Mouse (Mus musculus): ENCODE results near the gene Enox1.

Enox1 gene

GRCm38 (mm10) chr14:77213210-77213609 is 56.6 kb downstream of the Enox1 start:
- H3K27me3 ChIP-seq (ENCODE audit: insufficient read depth, low read length) = peaks cover 5% of the 10 kb centered on the region
- H3K9me3 ChIP-seq (ENCODE audit: low read length) = no peaks in the 10 kb centered on the region
- no peaks in the 10 kb centered on the region for H3K36me3 ChIP-seq (ENCODE audit: insufficient read depth, low read length)
- no peak for TF ChIP-seq POU5F1 (IDR thresholded peaks at IDR 0.05; ENCODE audit: borderline replicate concordance, low read length)
- no peak for TF ChIP-seq NANOG (IDR thresholded peaks at IDR 0.05; ENCODE audit: borderline replicate concordance, low read length)
- TF ChIP-seq CTCF (conservative IDR thresholded peaks at IDR 0.05; ENCODE audit: low read length) = no peak
- H3K4me3 ChIP-seq (replicated peaks; ENCODE audit: low read length) = no peak overlapping the region
- H3K4me1 ChIP-seq (replicated peaks; ENCODE audit: low read depth, low read length) = no peaks in the 10 kb centered on the region

- TF ChIP-seq CTCF (conservative IDR thresholded peaks at IDR 0.05; ENCODE audit: low read length) (no peak), NANOG (IDR thresholded peaks at IDR 0.05; ENCODE audit: borderline replicate concordance, low read length) (no peak), POU5F1 (IDR thresholded peaks at IDR 0.05; ENCODE audit: borderline replicate concordance, low read length) (no peak)
- Histone ChIP-seq H3K27me3 (ENCODE audit: insufficient read depth, low read length) (peaks cover 5% of the 10 kb centered on the region), H3K4me3 (replicated peaks; ENCODE audit: low read length) (no peak overlapping the region), H3K4me1 (replicated peaks; ENCODE audit: low read depth, low read length) (no peaks in the 10 kb centered on the region), H3K9me3 (ENCODE audit: low read length) (no peaks in the 10 kb centered on the region), H3K36me3 (ENCODE audit: insufficient read depth, low read length) (no peaks in the 10 kb centered on the region)
Observed at GRCm38 (mm10) chr14:77214848-77215247, 58.3 kb downstream of the Enox1 start.

- no peak for TF ChIP-seq POU5F1 (IDR thresholded peaks at IDR 0.05; ENCODE audit: borderline replicate concordance, low read length)
- no peak for TF ChIP-seq NANOG (IDR thresholded peaks at IDR 0.05; ENCODE audit: borderline replicate concordance, low read length)
- TF ChIP-seq CTCF (conservative IDR thresholded peaks at IDR 0.05; ENCODE audit: low read length) = no peak
- no peaks in the 10 kb centered on the region for H3K36me3 ChIP-seq (ENCODE audit: insufficient read depth, low read length)
- no peaks in the 10 kb centered on the region for H3K27me3 ChIP-seq (ENCODE audit: insufficient read depth, low read length)
- H3K4me1 ChIP-seq (replicated peaks; ENCODE audit: low read depth, low read length) = no peaks in the 10 kb centered on the region
- peaks cover 5% of the 10 kb centered on the region for H3K9me3 ChIP-seq (ENCODE audit: low read length)
- H3K4me3 ChIP-seq (replicated peaks; ENCODE audit: low read length) = no peak overlapping the region
Observed at GRCm38 (mm10) chr14:77225346-77225745, 68.8 kb downstream of the Enox1 start.

GRCm38 (mm10) chr14:77238811-77239210 is 82.2 kb downstream of the Enox1 start:
- no peaks in the 10 kb centered on the region for H3K36me3 ChIP-seq (ENCODE audit: insufficient read depth, low read length)
- no peak for TF ChIP-seq CTCF (conservative IDR thresholded peaks at IDR 0.05; ENCODE audit: low read length)
- no peak for TF ChIP-seq NANOG (IDR thresholded peaks at IDR 0.05; ENCODE audit: borderline replicate concordance, low read length)
- TF ChIP-seq POU5F1 (IDR thresholded peaks at IDR 0.05; ENCODE audit: borderline replicate concordance, low read length) = no peak
- no peaks in the 10 kb centered on the region for H3K4me1 ChIP-seq (replicated peaks; ENCODE audit: low read depth, low read length)
- no peaks in the 10 kb centered on the region for H3K27me3 ChIP-seq (ENCODE audit: insufficient read depth, low read length)
- H3K9me3 ChIP-seq (ENCODE audit: low read length) = peaks cover 43% of the 10 kb centered on the region
- H3K4me3 ChIP-seq (replicated peaks; ENCODE audit: low read length) = no peak overlapping the region

- Histone ChIP-seq H3K4me3 (replicated peaks; ENCODE audit: low read length) (no peak overlapping the region), H3K4me1 (replicated peaks; ENCODE audit: low read depth, low read length) (no peaks in the 10 kb centered on the region), H3K9me3 (ENCODE audit: low read length) (peaks cover 43% of the 10 kb centered on the region), H3K27me3 (ENCODE audit: insufficient read depth, low read length) (no peaks in the 10 kb centered on the region), H3K36me3 (ENCODE audit: insufficient read depth, low read length) (no peaks in the 10 kb centered on the region)
- TF ChIP-seq POU5F1 (IDR thresholded peaks at IDR 0.05; ENCODE audit: borderline replicate concordance, low read length) (no peak), NANOG (IDR thresholded peaks at IDR 0.05; ENCODE audit: borderline replicate concordance, low read length) (no peak), CTCF (conservative IDR thresholded peaks at IDR 0.05; ENCODE audit: low read length) (no peak)
Observed at GRCm38 (mm10) chr14:77239360-77239759, 82.8 kb downstream of the Enox1 start.

- H3K27me3 ChIP-seq (ENCODE audit: insufficient read depth, low read length) = no peaks in the 10 kb centered on the region
- H3K36me3 ChIP-seq (ENCODE audit: insufficient read depth, low read length) = no peaks in the 10 kb centered on the region
- H3K9me3 ChIP-seq (ENCODE audit: low read length) = peaks cover 17% of the 10 kb centered on the region
- H3K4me3 ChIP-seq (replicated peaks; ENCODE audit: low read length) = no peak overlapping the region
- peaks cover 37% of the 10 kb centered on the region for H3K4me1 ChIP-seq (replicated peaks; ENCODE audit: low read depth, low read length)
- no peak for TF ChIP-seq POU5F1 (IDR thresholded peaks at IDR 0.05; ENCODE audit: borderline replicate concordance, low read length)
- no peak for TF ChIP-seq NANOG (IDR thresholded peaks at IDR 0.05; ENCODE audit: borderline replicate concordance, low read length)
- no peak for TF ChIP-seq CTCF (conservative IDR thresholded peaks at IDR 0.05; ENCODE audit: low read length)
Observed at GRCm38 (mm10) chr14:77246977-77247376, 90.4 kb downstream of the Enox1 start.

GRCm38 (mm10) chr14:77248426-77248825 is 91.9 kb downstream of the Enox1 start:
- Histone ChIP-seq H3K36me3 (ENCODE audit: insufficient read depth, low read length) (no peaks in the 10 kb centered on the region), H3K4me3 (replicated peaks; ENCODE audit: low read length) (no peak overlapping the region), H3K9me3 (ENCODE audit: low read length) (peaks cover 17% of the 10 kb centered on the region), H3K27me3 (ENCODE audit: insufficient read depth, low read length) (no peaks in the 10 kb centered on the region), H3K4me1 (replicated peaks; ENCODE audit: low read depth, low read length) (peaks cover 48% of the 10 kb centered on the region)
- TF ChIP-seq CTCF (conservative IDR thresholded peaks at IDR 0.05; ENCODE audit: low read length) (no peak), POU5F1 (IDR thresholded peaks at IDR 0.05; ENCODE audit: borderline replicate concordance, low read length) (no peak), NANOG (IDR thresholded peaks at IDR 0.05; ENCODE audit: borderline replicate concordance, low read length) (no peak)

- TF ChIP-seq POU5F1 (IDR thresholded peaks at IDR 0.05; ENCODE audit: borderline replicate concordance, low read length) = no peak
- no peak for TF ChIP-seq NANOG (IDR thresholded peaks at IDR 0.05; ENCODE audit: borderline replicate concordance, low read length)
- no peak for TF ChIP-seq CTCF (conservative IDR thresholded peaks at IDR 0.05; ENCODE audit: low read length)
- no peaks in the 10 kb centered on the region for H3K36me3 ChIP-seq (ENCODE audit: insufficient read depth, low read length)
- no peak overlapping the region for H3K4me3 ChIP-seq (replicated peaks; ENCODE audit: low read length)
- H3K4me1 ChIP-seq (replicated peaks; ENCODE audit: low read depth, low read length) = peaks cover 51% of the 10 kb centered on the region
- H3K9me3 ChIP-seq (ENCODE audit: low read length) = peaks cover 17% of the 10 kb centered on the region
- no peaks in the 10 kb centered on the region for H3K27me3 ChIP-seq (ENCODE audit: insufficient read depth, low read length)
Observed at GRCm38 (mm10) chr14:77248946-77249345, 92.4 kb downstream of the Enox1 start.

GRCm38 (mm10) chr14:77250652-77251238 is 94.2 kb downstream of the Enox1 start:
- Histone ChIP-seq H3K4me3 (replicated peaks; ENCODE audit: low read length) (no peak overlapping the region), H3K9me3 (ENCODE audit: low read length) (peaks cover 10% of the 10 kb centered on the region), H3K36me3 (ENCODE audit: insufficient read depth, low read length) (no peaks in the 10 kb centered on the region), H3K4me1 (replicated peaks; ENCODE audit: low read depth, low read length) (peaks cover 51% of the 10 kb centered on the region), H3K27me3 (ENCODE audit: insufficient read depth, low read length) (no peaks in the 10 kb centered on the region)
- TF ChIP-seq NANOG (IDR thresholded peaks at IDR 0.05; ENCODE audit: borderline replicate concordance, low read length) = peak; percentile 63
- TF ChIP-seq CTCF (conservative IDR thresholded peaks at IDR 0.05; ENCODE audit: low read length) = no peak
- peak; percentile 91 for TF ChIP-seq POU5F1 (IDR thresholded peaks at IDR 0.05; ENCODE audit: borderline replicate concordance, low read length)
